Mouse (Mus musculus): ENCODE data around the gene Grifin.
A peak's percentile ranks its signal among the peaks of the same experiment; 100 is the strongest.

Grifin gene

DNA sequence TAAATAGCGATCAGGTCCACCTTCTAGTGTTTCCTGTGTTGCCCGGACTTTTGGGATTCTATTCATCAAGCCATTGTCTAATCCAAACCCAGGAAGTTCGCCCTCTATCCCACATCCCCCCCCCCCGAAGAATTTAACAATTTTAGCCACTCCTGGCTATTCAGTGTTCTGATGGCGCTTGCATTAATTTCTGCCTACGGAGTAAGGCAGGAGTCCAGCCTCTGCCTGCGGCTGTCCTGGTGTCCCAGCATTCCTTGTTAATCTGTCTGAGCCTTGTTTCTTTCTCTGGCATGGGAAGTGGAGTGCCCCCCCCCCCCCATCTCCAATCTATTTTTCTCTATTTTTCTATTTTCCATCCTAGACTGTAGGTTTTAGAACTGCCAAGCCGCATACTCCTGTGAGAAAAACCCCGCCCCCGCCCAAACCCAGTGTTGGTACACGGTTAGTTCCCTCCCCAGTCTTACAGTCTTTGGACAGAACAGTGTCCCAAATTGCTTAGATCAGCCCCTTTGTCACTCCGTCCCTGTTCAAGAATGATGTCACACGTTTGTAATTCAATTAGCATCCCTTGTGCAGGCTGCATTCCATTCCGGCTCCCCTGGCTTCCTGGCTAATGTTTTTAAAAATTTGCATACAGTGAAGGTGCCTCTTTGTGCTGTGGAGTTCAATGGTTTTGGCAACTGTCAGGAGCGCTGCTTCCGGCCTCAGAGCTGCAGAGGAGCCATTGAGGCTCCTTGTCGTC lies 15.4 kb downstream of the Grifin start:
- DNase-seq (ENCODE audit: low spot score in 2 of 2), result peak in 1 of 2 experiments; percentile 58

DNA sequence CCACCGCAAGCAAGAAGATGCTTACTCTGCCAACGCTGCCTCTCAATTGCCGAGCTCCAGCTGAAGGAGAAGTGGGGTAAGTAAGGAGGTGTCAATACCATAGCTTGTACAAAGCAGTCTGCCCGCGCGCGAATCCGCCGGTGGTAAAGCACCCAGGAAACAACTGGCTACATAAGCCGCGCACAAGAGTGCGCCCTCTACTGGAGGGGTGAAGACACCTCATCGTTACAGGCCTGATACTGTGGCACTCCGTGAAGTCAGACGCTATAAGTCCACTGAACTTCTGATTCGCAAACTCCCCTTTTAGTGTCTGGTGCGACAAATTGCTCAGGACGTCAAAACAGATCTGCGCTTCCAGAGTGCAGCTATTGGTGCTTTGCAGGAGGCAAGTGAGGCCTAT lies 18.5 kb downstream of the Grifin start:
- DNase-seq (ENCODE audit: low spot score in 2 of 2), result no peak

GRCm38 (mm10) chr5:140545651-140546050 lies 19.2 kb downstream of the Grifin start:
- DNase-seq (ENCODE audit: low spot score in 2 of 2), result no peak

DNA sequence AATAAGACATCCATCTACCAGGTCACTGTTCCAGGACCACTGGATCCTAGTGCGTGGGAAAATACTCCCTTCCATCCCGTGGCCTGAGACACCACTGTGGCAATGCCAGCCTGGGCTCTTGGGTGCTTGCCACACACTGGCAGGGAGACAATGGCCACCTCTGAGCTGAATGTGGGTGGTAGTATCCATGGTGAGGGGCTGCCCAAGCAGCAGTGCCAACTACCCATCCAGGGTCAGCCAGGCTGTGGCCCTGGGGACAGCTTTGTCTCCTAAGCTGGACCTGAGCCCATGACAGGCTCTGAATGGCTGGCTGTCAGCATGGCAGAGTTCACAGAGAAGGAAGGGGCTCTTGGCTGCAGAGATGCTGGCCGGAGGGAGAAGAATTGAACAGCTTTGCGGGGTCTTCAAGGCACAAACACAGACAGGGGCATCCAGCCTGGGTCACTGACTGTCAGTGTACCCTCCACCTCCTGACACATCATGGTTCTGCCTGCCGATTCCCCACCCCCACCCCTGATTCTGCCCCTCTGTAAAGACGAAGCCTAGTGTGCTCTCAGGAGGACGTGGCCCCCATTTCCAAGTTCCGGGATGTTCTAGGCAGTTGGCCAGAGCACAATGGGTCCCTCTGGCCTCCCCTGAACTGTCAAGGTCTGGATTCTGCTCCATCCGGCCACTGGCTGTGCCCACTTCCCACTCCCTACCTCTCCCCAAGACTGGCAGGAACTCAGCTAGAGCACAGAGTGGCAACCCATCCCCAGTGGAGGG lies 21.9 kb downstream of the Grifin start:
- peak; percentile 56 to 68 for DNase-seq (ENCODE audit: low spot score in 2 of 2)

- peak; percentile 48 to 80 for DNase-seq (ENCODE audit: low spot score in 2 of 2)
Observed at GRCm38 (mm10) chr5:140540106-140540505, 24.8 kb downstream of the Grifin start.

DNA sequence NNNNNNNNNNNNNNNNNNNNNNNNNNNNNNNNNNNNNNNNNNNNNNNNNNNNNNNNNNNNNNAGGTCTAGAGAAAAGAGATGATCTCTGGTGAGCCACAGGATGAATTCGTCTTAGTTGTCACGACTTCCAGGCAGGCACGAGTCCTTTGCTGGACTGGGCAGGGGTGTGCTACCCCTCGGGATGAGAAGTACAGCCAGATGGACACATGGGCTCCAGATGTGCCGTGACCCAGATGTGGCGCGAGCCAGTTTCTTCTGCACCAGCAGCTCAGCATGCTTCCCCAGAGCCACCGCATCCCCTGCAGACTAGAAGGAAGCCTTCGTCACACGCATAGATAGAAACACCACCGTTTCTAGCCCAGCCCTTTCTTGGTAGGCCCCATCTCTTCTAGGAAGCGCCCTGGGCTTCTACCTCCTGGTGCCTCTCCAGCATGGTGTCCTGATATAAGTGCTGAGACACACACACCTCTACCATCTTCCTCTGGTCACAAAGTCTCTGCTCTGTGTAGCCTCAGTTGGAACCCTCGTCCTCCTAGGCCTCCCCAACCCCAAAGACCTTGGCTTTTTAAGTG lies 26.7 kb downstream of the Grifin start:
- no peak for DNase-seq (ENCODE audit: low spot score in 2 of 2)

- no peak for DNase-seq (ENCODE audit: low spot score in 2 of 2)
Observed at GRCm38 (mm10) chr5:140526754-140527153, 38.1 kb downstream of the Grifin start.

DNA sequence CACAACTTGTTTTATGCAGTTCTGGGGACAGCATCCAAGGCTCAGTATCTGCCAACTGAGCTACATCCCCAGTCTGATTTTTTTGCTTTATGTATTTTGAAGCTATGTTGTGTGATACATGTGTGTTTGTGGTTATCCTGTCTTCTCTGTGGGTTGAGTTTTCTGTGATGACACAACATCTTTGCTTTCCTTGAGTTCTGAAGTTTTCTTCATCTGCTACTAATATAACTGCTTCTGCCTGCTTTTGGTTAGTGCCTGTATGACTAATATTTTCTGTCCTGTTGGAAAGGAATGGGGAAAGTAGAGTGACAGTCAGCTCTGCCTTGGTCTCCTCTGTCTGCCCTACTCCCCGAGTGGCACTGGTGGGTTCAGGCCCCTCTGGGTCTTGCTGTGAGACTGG lies 43.7 kb downstream of the Grifin start:
- no peak for DNase-seq (ENCODE audit: low spot score in 2 of 2)

DNA sequence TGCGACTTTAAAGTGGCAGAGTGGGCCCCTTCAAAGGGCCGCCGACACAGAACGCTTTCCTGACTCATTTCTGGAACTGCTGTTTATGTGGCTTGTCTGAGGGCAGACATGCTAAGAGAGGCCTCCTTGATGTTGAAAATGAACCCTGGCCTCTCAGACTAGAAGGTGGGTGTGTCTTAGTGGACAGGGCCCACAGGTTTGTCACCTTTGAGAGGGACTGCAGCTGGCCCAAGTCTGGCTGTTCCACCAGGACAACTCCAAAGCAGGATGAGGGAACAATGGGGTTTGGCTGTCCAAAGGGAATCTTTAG lies 47.0 kb downstream of the Grifin start:
- no peak for DNase-seq (ENCODE audit: low spot score in 2 of 2)

DNA sequence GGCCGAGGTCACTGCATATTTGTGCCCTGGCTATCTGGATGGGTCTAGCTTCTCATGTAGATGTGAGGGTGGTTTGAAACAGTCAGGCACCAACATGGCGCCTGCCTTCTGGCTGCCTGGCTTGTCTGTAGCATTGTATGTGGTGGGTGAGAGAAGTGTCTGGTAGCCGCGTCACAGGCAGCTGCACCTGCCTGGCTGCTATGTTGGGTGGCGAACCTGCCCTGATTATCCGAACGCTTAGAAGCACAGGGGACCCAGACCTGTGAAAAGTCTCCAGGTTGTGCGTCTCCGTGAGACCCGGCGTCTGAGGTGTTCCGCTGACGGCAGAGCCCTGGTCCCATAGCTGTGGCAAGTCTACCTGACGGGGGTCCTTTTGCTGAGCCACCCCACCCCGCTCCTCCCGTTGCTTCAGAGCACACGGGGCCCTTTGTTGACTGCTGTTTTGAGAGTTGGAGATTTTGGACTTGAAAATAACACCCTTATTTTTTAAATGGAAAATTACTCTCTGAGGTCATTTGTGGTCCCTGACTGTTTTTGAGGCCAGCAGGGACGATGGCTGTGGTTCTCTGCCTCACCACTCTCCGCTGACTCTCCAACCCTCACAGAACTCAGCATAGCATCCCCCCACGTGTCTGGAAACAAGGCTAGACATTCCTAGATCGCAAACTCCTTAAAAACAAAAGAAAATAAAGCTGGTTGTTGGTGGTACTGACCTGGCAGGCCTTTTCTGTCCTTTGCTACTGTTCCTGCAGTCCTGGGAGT lies 47.5 kb downstream of the Grifin start:
- no peak for DNase-seq (ENCODE audit: low spot score in 2 of 2)

DNA sequence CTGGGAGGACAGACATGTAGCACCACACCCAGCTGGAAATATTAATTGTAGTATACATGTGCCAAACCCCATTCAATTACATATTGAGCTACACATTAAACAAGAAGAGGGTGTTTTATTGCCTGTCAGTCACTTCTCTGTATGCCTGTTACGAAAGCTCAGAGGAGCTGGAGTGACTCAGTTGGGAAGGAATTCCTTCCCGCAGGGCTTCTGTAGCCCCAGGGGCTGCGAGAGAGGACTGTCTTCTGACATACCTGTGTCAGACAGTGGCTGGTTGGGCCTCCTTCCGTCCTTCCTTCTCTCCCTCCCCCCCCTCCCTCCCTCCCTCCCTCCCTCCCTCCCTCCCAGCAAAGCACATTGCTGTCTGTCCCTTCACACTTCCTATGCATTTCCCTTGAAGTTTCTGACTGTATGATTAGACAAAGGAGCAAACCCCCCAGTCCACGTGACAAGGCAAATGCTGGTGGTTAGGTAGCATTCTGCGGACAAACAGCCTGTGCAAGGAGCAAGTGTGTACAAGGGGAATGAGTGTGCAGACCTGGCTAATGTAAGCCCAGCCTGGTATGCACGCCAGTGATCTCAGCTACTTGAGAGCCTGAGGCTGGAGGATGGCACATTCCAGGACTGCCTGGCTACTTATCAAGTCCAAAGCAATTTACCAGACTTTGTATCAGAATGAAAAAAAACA lies 49.9 kb downstream of the Grifin start:
- no peak for DNase-seq (ENCODE audit: low spot score in 2 of 2)

- no peak for DNase-seq (ENCODE audit: low spot score in 2 of 2)
Observed at GRCm38 (mm10) chr5:140513921-140514320, 51.0 kb downstream of the Grifin start.

Measured in frontal cortex, postnatal 14 days (tissue).